Mouse (Mus musculus) heart, adult 10 weeks (tissue): ENCODE data around the gene Vps26b. TPM values are rescaled to one million over a fixed set of nuclear protein-coding genes. Genes with fewer than 3 reads are reported as not detected.

Source experiments
- polyA plus RNA-seq: library from polyadenylated mRNA; stranded (reverse); fragments of 350-450 nt; fragmentation: Illumina TruSeq; extraction: RNeasy Lipid Tissue Mini Kit (QIAGEN cat#74804); gene quantifications from one replicate; pipeline ENCODE4 v1.2.3, GENCODE M21; 2014; ENCODE audit warnings: low read depth, low replicate concordance

Gene Vps26b
- 26.0 TPM for polyA plus RNA-seq

DNA sequence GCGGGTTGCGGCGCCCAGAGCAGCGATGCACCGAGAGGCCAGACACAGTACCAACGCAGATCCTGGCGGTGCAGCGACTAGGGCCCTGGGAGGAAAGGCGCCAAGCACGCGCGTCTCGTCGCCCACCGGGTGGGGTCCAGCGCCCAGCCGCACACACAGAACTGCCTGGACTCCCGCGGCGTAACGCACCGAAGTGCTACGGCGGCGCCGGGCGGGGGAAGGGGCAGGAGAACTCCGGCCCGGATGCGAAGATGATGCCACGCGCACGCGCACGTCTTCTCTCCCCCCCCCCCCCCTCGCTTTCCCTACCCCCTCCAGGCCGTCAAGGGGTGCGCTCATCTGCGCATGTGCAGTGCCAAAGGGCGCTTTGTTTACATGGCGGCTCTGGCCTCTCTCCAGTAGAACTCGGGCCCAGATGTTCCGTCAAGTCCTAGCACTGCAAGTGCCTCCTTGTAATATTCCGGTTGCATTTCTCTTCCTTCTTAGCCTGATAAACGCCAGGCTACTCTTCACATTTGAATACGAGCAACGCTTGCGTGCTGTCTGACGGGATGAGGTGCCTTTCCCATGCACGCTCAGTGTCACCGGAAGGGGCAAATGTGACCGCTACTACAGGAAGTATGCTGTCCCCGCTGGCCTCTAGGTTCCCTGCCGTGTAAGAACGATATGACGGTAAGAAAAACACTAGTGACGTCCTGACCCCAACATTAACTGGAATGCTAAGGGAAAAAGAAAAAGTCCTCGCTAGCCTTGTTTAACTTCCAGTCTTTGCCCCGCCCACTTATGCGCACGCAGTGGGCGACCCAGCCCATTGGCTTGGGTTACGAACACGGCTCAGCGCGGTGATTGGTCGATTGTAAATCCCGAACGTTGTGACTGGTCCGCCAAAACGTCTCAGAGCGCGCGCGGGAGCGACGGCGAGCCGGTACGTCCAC, at the start of gene Vps26b, which contains the start of gene Ncapd3:
Gene Vps26b (minus strand): TSS at position 238 of the 935 bp plus-strand sequence.
Gene Ncapd3 (plus strand): TSS at position 348 of the 935 bp plus-strand sequence.

GRCm38 (mm10) chr9:26999461-27000395, 30.1 kb downstream of the Vps26b start, which contains the start of the genes Acad8 and Thyn1:
TSS of gene Acad8 (minus strand) at chr9:26999566.
TSS of gene Thyn1 (plus strand) at chr9:26999710.

Other genes starting within 250 kb of the Vps26b start
- 0.89 TPM for gene Glb1l2, start 223.6 kb downstream of the Vps26b start, polyA plus RNA-seq
- gene Glb1l3, start 169.2 kb downstream of the Vps26b start, polyA plus RNA-seq: not detected
- not detected for gene Gm1110, start 107.0 kb downstream of the Vps26b start, polyA plus RNA-seq
- 43.9 TPM for gene Acad8, start 30.5 kb downstream of the Vps26b start, polyA plus RNA-seq
- gene Thyn1, start 30.4 kb downstream of the Vps26b start, polyA plus RNA-seq: 31.7 TPM
- 18.0 TPM for gene Ncapd3, start 110 bp upstream of the Vps26b start, polyA plus RNA-seq
- gene Jam3, start 125.4 kb upstream of the Vps26b start, polyA plus RNA-seq: 19.1 TPM